Mouse (Mus musculus): ENCODE data around the gene Rnf149. TPM values are rescaled to one million over a fixed set of nuclear protein-coding genes. Genes with fewer than 3 reads are reported as not detected.

The Rnf149 gene
- polyA plus RNA-seq, 1 experiment from 2014 or later, result 18.9 TPM

DNA sequence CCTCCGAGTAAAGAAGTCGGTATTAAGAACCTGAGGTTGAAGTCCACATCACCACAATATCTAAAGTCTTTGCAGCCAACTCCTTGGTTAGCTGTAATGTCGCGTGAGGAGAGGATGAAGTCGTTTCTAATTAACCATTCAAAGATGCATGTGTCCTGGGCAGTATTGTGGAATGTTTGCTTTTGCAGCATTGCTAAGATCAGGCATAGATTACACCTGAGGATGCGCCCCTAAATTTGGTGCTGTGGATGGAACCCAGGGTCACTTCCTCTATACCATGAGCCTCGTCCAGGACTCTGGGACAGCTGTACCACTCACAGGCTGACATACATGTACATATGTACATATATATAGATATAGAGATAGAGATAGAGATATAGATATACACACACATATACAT, 40.5 kb downstream of the Rnf149 start:
- DNase-seq (ENCODE audit: extremely low spot score, low spot score), result no peak
- no peaks in the 10 kb centered on the region for H3K27me3 ChIP-seq (ENCODE audit: poor library complexity, severe bottlenecking)
- 48% methylated on average over 7 of the region's 7 CpGs for WGBS
- H3K4me1 ChIP-seq, result peaks cover 48% of the 10 kb centered on the region
- H3K27ac ChIP-seq, result no peak overlapping the region
- peaks cover 44% of the 10 kb centered on the region for H3K36me3 ChIP-seq (replicated peaks)
- peaks cover 13% of the 10 kb centered on the region for H3K9me3 ChIP-seq
- peak overlapping the region; percentile 97 for H3K4me3 ChIP-seq

- no peaks in the 10 kb centered on the region for H3K27me3 ChIP-seq (ENCODE audit: poor library complexity, severe bottlenecking)
- peaks cover 35% of the 10 kb centered on the region for H3K36me3 ChIP-seq (replicated peaks)
- DNase-seq (ENCODE audit: extremely low spot score, low spot score), result peak; percentile 99
- peaks cover 11% of the 10 kb centered on the region for H3K9me3 ChIP-seq
- H3K4me3 ChIP-seq, result peak overlapping the region; percentile 97
- H3K4me1 ChIP-seq, result peaks cover 48% of the 10 kb centered on the region
- peak overlapping the region; percentile 94 for H3K27ac ChIP-seq
- WGBS, result under 1% methylated on average over 99 of the region's 100 CpGs
Observed at GRCm38 (mm10) chr1:39535515-39536311, 41.5 kb downstream of the Rnf149 start.

- H3K27me3 ChIP-seq (ENCODE audit: poor library complexity, severe bottlenecking), result no peaks in the 10 kb centered on the region
- 36% methylated on average over 13 of the region's 13 CpGs for WGBS
- H3K4me3 ChIP-seq, result peak within 1 kb of the TSS; percentile 97
- H3K27ac ChIP-seq, result peak within 1 kb of the TSS; percentile 94
- H3K36me3 ChIP-seq (replicated peaks), result peaks cover 26% of the 10 kb centered on the region
- DNase-seq (ENCODE audit: extremely low spot score, low spot score), result no peak
- peaks cover 2% of the 10 kb centered on the region; the same call in 1 of the 2 replicates for H3K9me3 ChIP-seq
- H3K4me1 ChIP-seq, result peaks cover 50% of the 10 kb centered on the region
Observed at GRCm38 (mm10) chr1:39534831-39535230, 42.4 kb downstream of the Rnf149 start, which contains the start of gene Cnot11. TSS of gene Cnot11 (plus strand) at chr1:39534992.

GRCm38 (mm10) chr1:39533917-39534316, 43.3 kb downstream of the Rnf149 start:
- WGBS, result 40% methylated on average over 3 of the region's 3 CpGs
- H3K4me3 ChIP-seq, result no peak overlapping the region
- no peaks in the 10 kb centered on the region for H3K27me3 ChIP-seq (ENCODE audit: poor library complexity, severe bottlenecking)
- no peaks in the 10 kb centered on the region for H3K9me3 ChIP-seq
- no peak overlapping the region for H3K27ac ChIP-seq
- H3K36me3 ChIP-seq (replicated peaks), result peaks cover 17% of the 10 kb centered on the region
- no peak for DNase-seq (ENCODE audit: extremely low spot score, low spot score)
- H3K4me1 ChIP-seq, result peaks cover 50% of the 10 kb centered on the region

DNA sequence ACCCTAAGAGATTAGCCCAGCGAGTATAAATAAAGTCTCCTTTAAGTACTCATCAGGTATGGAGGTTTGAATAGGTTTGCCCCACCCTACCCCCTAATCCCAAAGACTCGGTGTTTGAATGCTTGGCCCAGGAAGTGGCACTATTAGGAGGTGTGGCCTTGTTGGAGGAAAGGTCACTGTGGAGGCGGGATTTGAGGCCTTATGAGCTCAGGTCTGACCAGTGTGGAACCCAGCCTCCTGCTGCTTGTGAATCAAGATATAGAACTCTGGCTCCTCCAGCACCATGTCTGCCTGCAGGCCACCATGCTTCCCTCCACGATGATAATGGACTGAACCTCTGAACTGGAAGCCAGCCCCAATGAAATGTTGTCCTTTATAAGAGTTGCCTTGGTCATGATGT, 46.2 kb downstream of the Rnf149 start:
- Histone ChIP-seq H3K36me3 (replicated peaks) (no peaks in the 10 kb centered on the region), H3K4me1 (peaks cover 33% of the 10 kb centered on the region), H3K4me3 (no peak overlapping the region), H3K27me3 (ENCODE audit: poor library complexity, severe bottlenecking) (no peaks in the 10 kb centered on the region), H3K27ac (no peak overlapping the region), H3K9me3 (no peaks in the 10 kb centered on the region)
- 65% methylated on average over 4 of the region's 4 CpGs for WGBS
- no peak for DNase-seq (ENCODE audit: extremely low spot score, low spot score)

GRCm38 (mm10) chr1:39530258-39530943, 46.8 kb downstream of the Rnf149 start:
- WGBS, result 40% methylated on average over 13 of the region's 13 CpGs
- no peaks in the 10 kb centered on the region for H3K27me3 ChIP-seq (ENCODE audit: poor library complexity, severe bottlenecking)
- no peak overlapping the region for H3K4me3 ChIP-seq
- H3K27ac ChIP-seq, result no peak overlapping the region
- no peaks in the 10 kb centered on the region for H3K9me3 ChIP-seq
- H3K4me1 ChIP-seq, result peaks cover 30% of the 10 kb centered on the region
- H3K36me3 ChIP-seq (replicated peaks), result no peaks in the 10 kb centered on the region
- DNase-seq (ENCODE audit: extremely low spot score, low spot score), result peak; percentile 73

GRCm38 (mm10) chr1:39528319-39528718, 48.9 kb downstream of the Rnf149 start:
- Histone ChIP-seq H3K36me3 (replicated peaks) (no peaks in the 10 kb centered on the region), H3K4me1 (peaks cover 10% of the 10 kb centered on the region), H3K4me3 (no peak overlapping the region), H3K27ac (no peak overlapping the region), H3K27me3 (ENCODE audit: poor library complexity, severe bottlenecking) (no peaks in the 10 kb centered on the region), H3K9me3 (no peaks in the 10 kb centered on the region)
- DNase-seq (ENCODE audit: extremely low spot score, low spot score), result no peak
- WGBS, result 69% methylated on average over 6 of the region's 6 CpGs

DNA sequence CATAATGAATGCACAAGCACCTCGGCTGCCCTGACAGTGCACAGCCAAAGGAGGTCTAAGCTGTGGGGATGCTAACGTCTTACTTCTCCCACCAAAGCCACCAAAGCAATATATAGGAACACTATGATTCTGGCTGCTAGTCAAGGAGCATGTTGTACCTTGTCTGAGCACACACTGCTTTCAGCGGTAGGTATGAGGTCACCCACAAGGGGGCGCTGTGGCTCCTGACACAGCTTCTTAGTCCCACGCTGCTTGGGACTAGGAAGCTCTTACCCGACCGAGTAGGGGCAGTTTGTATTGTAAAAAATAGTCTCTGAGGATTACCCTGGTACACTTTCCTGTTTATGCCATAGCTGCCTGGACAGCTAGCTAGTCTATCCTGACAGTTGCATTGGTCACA, 49.8 kb downstream of the Rnf149 start:
- no peak overlapping the region for H3K4me3 ChIP-seq

DNA sequence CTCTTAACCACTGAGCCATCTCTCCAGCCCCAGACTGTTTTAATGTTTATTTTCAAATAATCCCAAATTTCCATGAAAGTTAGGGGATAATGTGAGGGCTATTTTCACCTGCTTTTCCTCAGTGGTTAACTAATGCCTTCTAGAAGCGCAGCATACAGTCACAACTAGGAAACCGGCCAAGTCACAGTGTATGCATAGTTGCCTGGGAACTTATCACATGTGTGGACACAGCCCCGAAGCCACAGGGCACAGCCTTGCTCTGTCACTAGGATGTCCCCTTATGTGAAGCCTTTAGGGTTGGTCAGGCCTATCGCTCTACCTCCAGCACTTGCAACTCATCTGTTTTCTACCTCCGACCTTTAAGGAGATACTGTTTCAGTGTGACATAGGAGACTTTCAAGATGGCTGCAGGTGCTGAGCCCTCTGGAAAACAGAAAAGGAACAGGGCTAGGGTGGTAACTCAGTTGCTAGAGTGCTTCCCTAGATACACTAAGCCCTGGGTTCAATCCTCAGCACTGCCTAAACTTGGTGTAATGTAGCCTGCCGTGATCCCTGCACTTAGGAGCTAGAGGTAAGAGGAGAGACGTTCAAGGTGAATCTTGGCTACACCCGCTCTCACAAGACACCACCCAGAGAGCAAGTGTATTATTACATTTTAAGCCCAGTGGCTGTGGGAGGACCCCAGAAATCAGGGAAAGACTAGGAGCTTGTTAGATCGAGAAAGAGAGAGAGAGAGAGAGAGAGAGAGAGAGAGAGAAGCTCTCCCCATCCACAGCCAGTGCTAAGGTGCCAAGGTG, 50.6 kb downstream of the Rnf149 start:
- H3K4me1 ChIP-seq, result peaks cover 6% of the 10 kb centered on the region
- no peak for DNase-seq (ENCODE audit: extremely low spot score, low spot score)
- WGBS, result 89% methylated on average over 9 of the region's 9 CpGs
- H3K4me3 ChIP-seq, result no peak overlapping the region
- no peak overlapping the region for H3K27ac ChIP-seq
- H3K36me3 ChIP-seq (replicated peaks), result no peaks in the 10 kb centered on the region
- H3K9me3 ChIP-seq, result no peaks in the 10 kb centered on the region
- H3K27me3 ChIP-seq (ENCODE audit: poor library complexity, severe bottlenecking), result no peaks in the 10 kb centered on the region

More for the DNA sequence above, 49.8 kb downstream of the Rnf149 start:
- Histone ChIP-seq H3K9me3 (no peaks in the 10 kb centered on the region), H3K27ac (no peak overlapping the region), H3K4me1 (peaks cover 6% of the 10 kb centered on the region), H3K27me3 (ENCODE audit: poor library complexity, severe bottlenecking) (no peaks in the 10 kb centered on the region), H3K36me3 (replicated peaks) (no peaks in the 10 kb centered on the region)
- 13% methylated on average over 7 of the region's 7 CpGs for WGBS
- DNase-seq (ENCODE audit: extremely low spot score, low spot score), result peak; percentile 76

- no peak overlapping the region for H3K27ac ChIP-seq
- WGBS, result 85% methylated on average over 7 of the region's 7 CpGs
- no peak for DNase-seq (ENCODE audit: extremely low spot score, low spot score)
- no peak overlapping the region for H3K4me3 ChIP-seq
- H3K27me3 ChIP-seq (ENCODE audit: poor library complexity, severe bottlenecking), result no peaks in the 10 kb centered on the region
- peaks cover 6% of the 10 kb centered on the region for H3K4me1 ChIP-seq
- H3K36me3 ChIP-seq (replicated peaks), result no peaks in the 10 kb centered on the region
- H3K9me3 ChIP-seq, result no peaks in the 10 kb centered on the region
Observed at GRCm38 (mm10) chr1:39525763-39526162, 51.4 kb downstream of the Rnf149 start.

- H3K36me3 ChIP-seq (replicated peaks), result no peaks in the 10 kb centered on the region
- H3K27ac ChIP-seq, result no peak overlapping the region
- no peak overlapping the region for H3K4me3 ChIP-seq
- H3K9me3 ChIP-seq, result peaks cover 2% of the 10 kb centered on the region; the same call in 1 of the 2 replicates
- H3K4me1 ChIP-seq, result peaks cover 2% of the 10 kb centered on the region; the same call in 1 of the 2 replicates
- 34% methylated on average over 5 of the region's 5 CpGs for WGBS
- no peaks in the 10 kb centered on the region for H3K27me3 ChIP-seq (ENCODE audit: poor library complexity, severe bottlenecking)
- no peak for DNase-seq (ENCODE audit: extremely low spot score, low spot score)
Observed at GRCm38 (mm10) chr1:39522519-39522918, 54.7 kb downstream of the Rnf149 start.

- Histone ChIP-seq H3K4me1 (no peaks in the 10 kb centered on the region), H3K36me3 (replicated peaks) (no peaks in the 10 kb centered on the region), H3K27me3 (ENCODE audit: poor library complexity, severe bottlenecking) (no peaks in the 10 kb centered on the region), H3K4me3 (no peak overlapping the region), H3K9me3 (peaks cover 2% of the 10 kb centered on the region; the same call in 1 of the 2 replicates), H3K27ac (no peak overlapping the region)
- no peak for DNase-seq (ENCODE audit: extremely low spot score, low spot score)
- 91% methylated on average over 7 of the region's 7 CpGs for WGBS
Observed at GRCm38 (mm10) chr1:39521326-39521725, 55.9 kb downstream of the Rnf149 start.
